Mouse (Mus musculus) intestine, postnatal 0 days (tissue): Measurements from ENCODE around the gene Sec14l3. TPM values are rescaled to one million over a fixed set of nuclear protein-coding genes. Genes with fewer than 3 reads are reported as not detected.

Experiments used
- ATAC-seq: fragments of 200-750 bp; cut with Nextera tagmentation; 2 replicates; pipeline ENCODE4 v1.8.0; 2017; ENCODE audit warnings: mild to moderate bottlenecking, moderate TSS enrichment, moderate library complexity
- H3K27ac ChIP-seq: fragments of 300-500 bp; sonication (generic); 2 replicates; pipeline ENCODE4 v1.5.1; 2014; ENCODE audit warnings: mild to moderate bottlenecking, low read depth, low read length, moderate library complexity
- H3K27me3 ChIP-seq: fragments of 300-500 bp; sonication (generic); replicated peaks from 2 replicates; pipeline ENCODE4 v1.6.1; 2014; ENCODE audit warnings: low read length, mixed read lengths; ENCODE audit not compliant: control insufficient read depth, insufficient read depth
- H3K36me3 ChIP-seq: fragments of 300-500 bp; sonication (generic); 2 replicates; pipeline ENCODE4 v1.6.1; 2014; ENCODE audit warnings: mild to moderate bottlenecking, moderate library complexity; ENCODE audit not compliant: control insufficient read depth, insufficient read depth
- H3K4me1 ChIP-seq: fragments of 300-500 bp; sonication (generic); replicated peaks from 2 replicates; pipeline ENCODE4 v1.6.1; 2014; ENCODE audit warnings: antibody characterized with exemption, low read length, mixed read lengths; ENCODE audit not compliant: control insufficient read depth, insufficient read depth
- H3K4me2 ChIP-seq: fragments of 300-500 bp; sonication (generic); replicated peaks from 2 replicates; pipeline ENCODE4 v1.6.1; 2014; ENCODE audit warnings: low read depth, mild to moderate bottlenecking, moderate library complexity
- H3K4me3 ChIP-seq: fragments of 300-500 bp; sonication (generic); 2 replicates; pipeline ENCODE4 v1.5.1; 2014; ENCODE audit warnings: low read depth, low read length
- H3K9ac ChIP-seq: fragments of 300-500 bp; sonication (generic); 2 replicates; pipeline ENCODE4 v1.6.1; 2014; ENCODE audit warnings: mild to moderate bottlenecking, low read depth, low read length
- H3K9me3 ChIP-seq: fragments of 300-500 bp; sonication (generic); 2 replicates; pipeline ENCODE4 v1.6.1; 2016; ENCODE audit warnings: mixed run types; ENCODE audit not compliant: control insufficient read depth
- CTCF ChIP-seq: sonication (generic); IDR thresholded peaks from 2 replicates; pipeline ENCODE4 v1.5.1; 2016; ENCODE audit warnings: low read depth, mild to moderate bottlenecking, control low read depth, antibody characterized with exemption, moderate library complexity
- WGBS: fragments of 180-500 bp; shearing (Covaris S2); extraction: QIAGEN DNeasy Blood & Tissue Kit; methylation state at CpG from one replicate; pipeline ENCODE4 v1.1.7; 2014; 5-methylcytosine and 5-hydroxymethylcytosine counted together
- polyA plus RNA-seq: library from polyadenylated mRNA; unstranded; fragments of >200 nt; fragmentation: Nextera tagmentation; extraction: Ambion mirVana; gene quantifications from 2 replicates; pipeline ENCODE4 v1.2.1, GENCODE M21; 2015

Gene Sec14l3
- polyA plus RNA-seq, 1 experiment from 2014 or later: not detected

DNA sequence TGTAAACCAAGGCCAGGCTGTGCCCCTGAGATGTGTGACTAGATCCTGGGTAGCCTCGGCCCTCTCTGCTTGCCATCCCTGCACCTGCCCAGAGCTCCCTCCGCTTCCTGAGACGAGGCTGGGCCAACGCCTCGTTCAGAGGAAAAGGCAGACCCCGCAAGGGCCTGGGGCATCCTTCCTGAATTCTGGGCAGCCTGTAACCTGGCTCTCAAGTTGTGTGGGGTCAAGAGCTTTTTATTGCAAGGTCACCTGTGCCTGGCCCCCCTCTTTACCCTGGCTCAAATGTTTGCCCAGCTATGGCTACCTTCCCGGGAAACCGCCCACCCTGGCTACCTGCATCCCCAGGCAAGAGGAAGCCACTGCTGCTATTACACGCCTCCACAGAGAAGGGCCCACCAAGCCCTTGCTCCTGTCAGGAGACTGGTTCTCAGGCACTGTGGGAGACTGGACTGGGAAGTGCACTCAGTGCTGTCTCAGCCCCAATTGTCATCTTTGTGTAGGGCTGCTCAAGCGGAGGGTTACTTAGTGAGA is 32.5 kb downstream of the Sec14l3 start:
- 21% methylated on average over 10 of the region's 10 CpGs for WGBS
- peaks cover 3% of the 10 kb centered on the region for H3K36me3 ChIP-seq
- peak overlapping the region; percentile 48 for H3K4me3 ChIP-seq
- H3K27ac ChIP-seq: peak overlapping the region; percentile 75
- H3K27me3 ChIP-seq: no peaks in the 10 kb centered on the region
- no peak for TF ChIP-seq CTCF
- 0 out of 2 replicates have a peak, but pooled peaks have one; percentile 7 for ATAC-seq
- peak overlapping the region; percentile 82 for H3K4me2 ChIP-seq
- peak overlapping the region; percentile 62 for H3K9ac ChIP-seq
- peaks cover 13% of the 10 kb centered on the region; the same call in 1 of the 2 replicates for H3K4me1 ChIP-seq
- H3K9me3 ChIP-seq: no peaks in the 10 kb centered on the region

DNA sequence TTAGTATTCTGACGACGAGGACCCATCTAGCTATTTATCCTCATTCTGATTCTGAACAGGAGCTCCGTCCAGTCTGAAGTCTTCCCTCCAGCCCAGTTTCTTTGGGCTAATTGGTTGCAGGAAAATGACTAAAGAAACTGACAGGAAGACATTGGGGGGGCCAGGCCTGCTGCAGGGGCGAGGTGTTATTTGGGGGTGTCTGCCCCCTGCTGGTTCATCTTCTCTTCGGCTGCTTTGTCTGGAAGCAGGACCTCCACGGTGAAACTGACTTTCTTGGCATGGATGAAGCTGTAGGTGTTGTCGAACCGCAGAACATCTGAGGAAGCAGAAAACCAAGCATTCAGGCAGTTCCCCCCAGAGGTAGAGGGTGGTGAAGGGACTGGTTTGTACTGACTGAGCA is 33.5 kb downstream of the Sec14l3 start:
- Histone ChIP-seq H3K27me3 (no peaks in the 10 kb centered on the region), H3K36me3 (no peaks in the 10 kb centered on the region), H3K4me1 (peaks cover 13% of the 10 kb centered on the region; the same call in 1 of the 2 replicates), H3K4me2 (no peak overlapping the region), H3K27ac (no peak overlapping the region), H3K4me3 (no peak overlapping the region), H3K9me3 (no peaks in the 10 kb centered on the region), H3K9ac (no peak overlapping the region)
- TF ChIP-seq CTCF: peak; percentile 44
- WGBS: 71% methylated on average over 8 of the region's 8 CpGs
- ATAC-seq: no peak

DNA sequence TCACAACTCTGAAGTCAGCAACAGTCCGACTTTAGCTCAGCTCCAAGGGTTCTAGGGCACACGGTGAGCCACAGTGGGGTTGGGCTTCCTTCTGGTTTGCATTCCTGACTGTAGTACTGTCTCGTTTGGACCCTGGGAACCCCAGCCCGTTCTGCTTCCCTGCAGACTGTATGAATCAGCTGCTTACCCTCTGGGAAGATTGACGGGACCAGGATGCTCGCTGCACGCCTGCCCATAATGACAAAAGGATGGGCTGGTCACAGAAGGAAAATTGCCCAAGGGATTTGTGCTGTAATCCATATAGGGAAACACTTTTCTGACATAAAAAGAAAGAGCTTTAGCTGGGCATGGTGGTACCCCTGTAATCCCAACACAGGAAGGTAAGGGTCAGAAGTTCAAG is 34.2 kb downstream of the Sec14l3 start:
- H3K27ac ChIP-seq: no peak overlapping the region
- no peaks in the 10 kb centered on the region for H3K9me3 ChIP-seq
- ATAC-seq: no peak
- H3K9ac ChIP-seq: no peak overlapping the region
- peaks cover 13% of the 10 kb centered on the region; the same call in 1 of the 2 replicates for H3K4me1 ChIP-seq
- WGBS: 75% methylated on average over 7 of the region's 7 CpGs
- H3K36me3 ChIP-seq: no peaks in the 10 kb centered on the region
- no peak overlapping the region for H3K4me3 ChIP-seq
- no peaks in the 10 kb centered on the region for H3K27me3 ChIP-seq
- no peak overlapping the region for H3K4me2 ChIP-seq
- no peak for TF ChIP-seq CTCF

DNA sequence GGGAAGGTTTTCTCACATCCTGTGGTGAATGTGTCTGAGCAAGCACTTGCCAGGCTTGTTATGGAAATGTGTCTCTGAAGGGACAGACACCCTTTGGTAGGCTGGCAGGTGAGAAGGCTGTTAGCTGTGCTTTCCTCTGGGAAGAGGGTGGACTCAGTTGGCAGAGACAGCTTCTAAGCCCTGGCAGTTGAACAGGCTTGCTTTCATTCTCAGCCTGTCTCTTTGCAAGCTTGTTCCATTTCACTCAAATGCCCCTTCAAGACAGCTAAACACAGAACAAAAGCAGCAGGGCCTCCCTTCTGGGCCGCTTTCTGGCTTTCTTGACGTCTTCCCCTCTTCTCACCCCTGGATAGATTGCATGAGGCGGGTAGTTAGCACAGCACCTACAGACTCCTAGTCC is 34.8 kb downstream of the Sec14l3 start:
- Histone ChIP-seq H3K27me3 (no peaks in the 10 kb centered on the region), H3K27ac (no peak overlapping the region), H3K4me3 (no peak overlapping the region), H3K4me2 (no peak overlapping the region), H3K9me3 (no peaks in the 10 kb centered on the region), H3K36me3 (no peaks in the 10 kb centered on the region), H3K9ac (no peak overlapping the region), H3K4me1 (peaks cover 13% of the 10 kb centered on the region; the same call in 1 of the 2 replicates)
- no peak for ATAC-seq
- WGBS: 85% methylated on average over 3 of the region's 3 CpGs
- no peak for TF ChIP-seq CTCF

DNA sequence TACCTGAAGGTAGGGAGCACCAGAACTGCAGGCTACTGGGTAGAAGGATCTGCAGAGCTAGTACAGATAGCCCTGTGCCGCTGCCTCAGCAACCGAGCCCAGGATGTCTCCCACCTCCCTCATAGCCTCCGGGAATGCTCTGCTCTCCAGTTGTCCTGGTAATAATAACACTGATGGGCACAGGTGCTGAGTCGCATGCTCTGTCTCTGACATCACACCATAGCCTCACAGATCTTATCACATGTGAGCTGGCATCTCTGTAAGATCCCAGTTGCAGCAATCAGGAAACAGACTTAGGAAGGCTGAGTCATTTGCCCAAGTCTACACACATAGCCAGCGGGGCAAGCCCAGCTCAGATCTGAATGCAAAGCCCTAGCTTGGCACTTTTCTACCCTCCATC is 37.2 kb downstream of the Sec14l3 start:
- Histone ChIP-seq H3K36me3 (no peaks in the 10 kb centered on the region), H3K9ac (no peak overlapping the region), H3K27me3 (no peaks in the 10 kb centered on the region), H3K9me3 (no peaks in the 10 kb centered on the region), H3K27ac (no peak overlapping the region), H3K4me1 (0 out of 2 replicates have a peak, but pooled peaks cover 6% of the 10 kb centered on the region), H3K4me2 (no peak overlapping the region), H3K4me3 (no peak overlapping the region)
- 75% methylated on average over 5 of the region's 5 CpGs for WGBS
- TF ChIP-seq CTCF: no peak
- ATAC-seq: peak; percentile 54; the same call in 1 of the 2 replicates

DNA sequence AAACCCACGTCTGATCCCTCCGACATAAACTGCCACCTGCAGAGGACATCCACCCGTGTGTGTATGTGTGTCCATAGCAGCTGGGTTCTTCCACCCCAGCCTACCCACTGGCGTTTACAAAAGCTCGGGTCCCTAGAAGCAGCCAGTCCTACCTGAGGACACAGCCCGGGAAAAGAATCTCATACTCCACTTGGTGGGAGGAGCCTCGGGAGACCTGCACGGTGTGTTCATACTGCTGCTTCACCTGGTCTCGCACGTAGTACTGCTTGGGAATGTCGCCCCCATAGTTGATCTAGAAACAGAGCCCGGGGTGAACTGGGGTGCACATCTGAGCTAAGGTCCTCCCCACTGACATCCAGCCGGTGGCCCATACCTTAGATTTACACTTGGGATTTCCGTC is 38.9 kb downstream of the Sec14l3 start:
- no peaks in the 10 kb centered on the region for H3K9me3 ChIP-seq
- TF ChIP-seq CTCF: no peak
- ATAC-seq: no peak
- no peaks in the 10 kb centered on the region for H3K4me1 ChIP-seq
- H3K9ac ChIP-seq: no peak overlapping the region
- H3K4me2 ChIP-seq: no peak overlapping the region
- no peaks in the 10 kb centered on the region for H3K36me3 ChIP-seq
- no peaks in the 10 kb centered on the region for H3K27me3 ChIP-seq
- H3K4me3 ChIP-seq: no peak overlapping the region
- no peak overlapping the region for H3K27ac ChIP-seq
- WGBS: 67% methylated on average over 14 of the region's 14 CpGs
